Mouse (Mus musculus): ENCODE data around the gene Casc4. TPM values are rescaled to one million over a fixed set of nuclear protein-coding genes. Genes with fewer than 3 reads are reported as not detected.

Gene Casc4
- polyA plus RNA-seq, 1 experiment from 2014 or later, result 3.5 TPM

GRCm38 (mm10) chr2:121846050-121846449, 20.7 kb upstream of the Casc4 start:
- no peaks in the 10 kb centered on the region for H3K4me1 ChIP-seq (ENCODE audit: control insufficient read depth, low read depth, low read length)
- no peaks in the 10 kb centered on the region for H3K27me3 ChIP-seq (ENCODE audit: control insufficient read depth, insufficient read depth, low read depth, low read length)
- H3K9me3 ChIP-seq (replicated peaks; ENCODE audit: control insufficient read depth, low read length), result no peaks in the 10 kb centered on the region
- no peak overlapping the region for H3K9ac ChIP-seq (ENCODE audit: low read depth, low read length)
- no peak overlapping the region for H3K4me2 ChIP-seq (ENCODE audit: low read depth, low read length)
- H3K4me3 ChIP-seq (ENCODE audit: low read depth, low read length), result no peak overlapping the region
- WGBS (ENCODE audit: insufficient replicate concordance), result 44% methylated on average over 8 of the region's 8 CpGs
- H3K36me3 ChIP-seq (ENCODE audit: control insufficient read depth, insufficient read depth), result no peaks in the 10 kb centered on the region
- ATAC-seq (ENCODE audit: low read depth), result no peak
- no peak overlapping the region for H3K27ac ChIP-seq (ENCODE audit: low read length)

- no peak overlapping the region for H3K4me2 ChIP-seq (ENCODE audit: low read depth, low read length)
- H3K27ac ChIP-seq (ENCODE audit: low read length), result no peak overlapping the region
- H3K4me3 ChIP-seq (ENCODE audit: low read depth, low read length), result no peak overlapping the region
- no peak overlapping the region for H3K9ac ChIP-seq (ENCODE audit: low read depth, low read length)
- 11% methylated on average over 2 of the region's 2 CpGs for WGBS (ENCODE audit: insufficient replicate concordance)
- no peaks in the 10 kb centered on the region for H3K27me3 ChIP-seq (ENCODE audit: control insufficient read depth, insufficient read depth, low read depth, low read length)
- H3K36me3 ChIP-seq (ENCODE audit: control insufficient read depth, insufficient read depth), result no peaks in the 10 kb centered on the region
- no peak for ATAC-seq (ENCODE audit: low read depth)
- H3K9me3 ChIP-seq (replicated peaks; ENCODE audit: control insufficient read depth, low read length), result no peaks in the 10 kb centered on the region
- no peaks in the 10 kb centered on the region for H3K4me1 ChIP-seq (ENCODE audit: control insufficient read depth, low read depth, low read length)
These were observed 14.7 kb upstream of the Casc4 start for GRCm38 (mm10) chr2:121852045-121852444.

GRCm38 (mm10) chr2:121853974-121854373, 12.8 kb upstream of the Casc4 start:
- WGBS (ENCODE audit: insufficient replicate concordance), result 56% methylated on average over 3 of the region's 3 CpGs
- Histone ChIP-seq H3K4me3 (ENCODE audit: low read depth, low read length) (no peak overlapping the region), H3K36me3 (ENCODE audit: control insufficient read depth, insufficient read depth) (no peaks in the 10 kb centered on the region), H3K9ac (ENCODE audit: low read depth, low read length) (no peak overlapping the region), H3K27me3 (ENCODE audit: control insufficient read depth, insufficient read depth, low read depth, low read length) (no peaks in the 10 kb centered on the region), H3K9me3 (replicated peaks; ENCODE audit: control insufficient read depth, low read length) (no peaks in the 10 kb centered on the region), H3K4me1 (ENCODE audit: control insufficient read depth, low read depth, low read length) (no peaks in the 10 kb centered on the region), H3K4me2 (ENCODE audit: low read depth, low read length) (no peak overlapping the region), H3K27ac (ENCODE audit: low read length) (no peak overlapping the region)
- no peak for ATAC-seq (ENCODE audit: low read depth)

GRCm38 (mm10) chr2:121859380-121859980, 7.3 kb upstream of the Casc4 start:
- no peak overlapping the region for H3K9ac ChIP-seq (ENCODE audit: low read depth, low read length)

GRCm38 (mm10) chr2:121866071-121866601, 634 bp upstream of the Casc4 start:
- Histone ChIP-seq H3K4me1 (ENCODE audit: control insufficient read depth, low read depth, low read length) (peaks cover 7% of the 10 kb centered on the region), H3K4me2 (ENCODE audit: low read depth, low read length) (peak overlapping the region; percentile 92), H3K9me3 (replicated peaks; ENCODE audit: control insufficient read depth, low read length) (no peaks in the 10 kb centered on the region), H3K4me3 (ENCODE audit: low read depth, low read length) (peak overlapping the region; percentile 73), H3K9ac (ENCODE audit: low read depth, low read length) (peak overlapping the region; percentile 67; the same call in 1 of the 2 replicates), H3K27me3 (ENCODE audit: control insufficient read depth, insufficient read depth, low read depth, low read length) (peaks cover 15% of the 10 kb centered on the region), H3K36me3 (ENCODE audit: control insufficient read depth, insufficient read depth) (no peaks in the 10 kb centered on the region), H3K27ac (ENCODE audit: low read length) (no peak overlapping the region)
- ATAC-seq (ENCODE audit: low read depth), result no peak
- WGBS (ENCODE audit: insufficient replicate concordance), result 5% methylated on average over 18 of the region's 18 CpGs

More at GRCm38 (mm10) chr2:121859380-121859980, 7.3 kb upstream of the Casc4 start:
- Histone ChIP-seq H3K4me3 (ENCODE audit: low read depth, low read length) (no peak overlapping the region), H3K36me3 (ENCODE audit: control insufficient read depth, insufficient read depth) (no peaks in the 10 kb centered on the region), H3K9me3 (replicated peaks; ENCODE audit: control insufficient read depth, low read length) (no peaks in the 10 kb centered on the region), H3K27ac (ENCODE audit: low read length) (no peak overlapping the region), H3K4me2 (ENCODE audit: low read depth, low read length) (no peak overlapping the region), H3K4me1 (ENCODE audit: control insufficient read depth, low read depth, low read length) (no peaks in the 10 kb centered on the region), H3K27me3 (ENCODE audit: control insufficient read depth, insufficient read depth, low read depth, low read length) (no peaks in the 10 kb centered on the region)
- 66% methylated on average over 5 of the region's 5 CpGs for WGBS (ENCODE audit: insufficient replicate concordance)
- no peak for ATAC-seq (ENCODE audit: low read depth)

GRCm38 (mm10) chr2:121867051-121867928, 520 bp downstream of the Casc4 start:
- WGBS (ENCODE audit: insufficient replicate concordance), result under 1% methylated on average over 61 of the region's 63 CpGs
- Histone ChIP-seq H3K4me3 (ENCODE audit: low read depth, low read length) (peak overlapping the region; percentile 73), H3K36me3 (ENCODE audit: control insufficient read depth, insufficient read depth) (no peaks in the 10 kb centered on the region), H3K9me3 (replicated peaks; ENCODE audit: control insufficient read depth, low read length) (no peaks in the 10 kb centered on the region), H3K27me3 (ENCODE audit: control insufficient read depth, insufficient read depth, low read depth, low read length) (peaks cover 15% of the 10 kb centered on the region), H3K27ac (ENCODE audit: low read length) (0 out of 2 replicates have a peak overlapping the region, but pooled peaks have one; percentile 19), H3K4me1 (ENCODE audit: control insufficient read depth, low read depth, low read length) (peaks cover 7% of the 10 kb centered on the region), H3K4me2 (ENCODE audit: low read depth, low read length) (peak overlapping the region; percentile 92), H3K9ac (ENCODE audit: low read depth, low read length) (peak overlapping the region; percentile 67)
- ATAC-seq (ENCODE audit: low read depth), result peak; percentile 35

- no peaks in the 10 kb centered on the region for H3K36me3 ChIP-seq (ENCODE audit: control insufficient read depth, insufficient read depth)
- 71% methylated on average over 1 of the region's 1 CpGs for WGBS (ENCODE audit: insufficient replicate concordance)
- H3K4me2 ChIP-seq (ENCODE audit: low read depth, low read length), result no peak overlapping the region
- no peak overlapping the region for H3K27ac ChIP-seq (ENCODE audit: low read length)
- H3K9me3 ChIP-seq (replicated peaks; ENCODE audit: control insufficient read depth, low read length), result no peaks in the 10 kb centered on the region
- no peaks in the 10 kb centered on the region for H3K4me1 ChIP-seq (ENCODE audit: control insufficient read depth, low read depth, low read length)
- no peak overlapping the region for H3K4me3 ChIP-seq (ENCODE audit: low read depth, low read length)
- no peaks in the 10 kb centered on the region for H3K27me3 ChIP-seq (ENCODE audit: control insufficient read depth, insufficient read depth, low read depth, low read length)
- H3K9ac ChIP-seq (ENCODE audit: low read depth, low read length), result no peak overlapping the region
- ATAC-seq (ENCODE audit: low read depth), result no peak
These were observed 12.7 kb downstream of the Casc4 start for GRCm38 (mm10) chr2:121879506-121879905.

- Histone ChIP-seq H3K4me2 (ENCODE audit: low read depth, low read length) (no peak overlapping the region), H3K36me3 (ENCODE audit: control insufficient read depth, insufficient read depth) (no peaks in the 10 kb centered on the region), H3K4me3 (ENCODE audit: low read depth, low read length) (no peak overlapping the region), H3K27ac (ENCODE audit: low read length) (no peak overlapping the region), H3K9ac (ENCODE audit: low read depth, low read length) (no peak overlapping the region), H3K4me1 (ENCODE audit: control insufficient read depth, low read depth, low read length) (no peaks in the 10 kb centered on the region), H3K9me3 (replicated peaks; ENCODE audit: control insufficient read depth, low read length) (no peaks in the 10 kb centered on the region), H3K27me3 (ENCODE audit: control insufficient read depth, insufficient read depth, low read depth, low read length) (no peaks in the 10 kb centered on the region)
- no peak for ATAC-seq (ENCODE audit: low read depth)
- 0% methylated on average over 1 of the region's 1 CpGs for WGBS (ENCODE audit: insufficient replicate concordance)
These were observed 18.8 kb downstream of the Casc4 start for GRCm38 (mm10) chr2:121885509-121886106.
